Mouse (Mus musculus): Measurements from ENCODE around the gene Glt1d1. TPM values are rescaled to one million over a fixed set of nuclear protein-coding genes. Genes with fewer than 3 reads are reported as not detected.

Gene Glt1d1
- polyA plus RNA-seq (2016; fragmentation: Nextera tagmentation; extraction: Ambion mirVana), result not detected in 2 replicates

GRCm38 (mm10) chr5:127632167-127633145 lies at the start of gene Glt1d1, which contains the start of gene Slc15a4:
Gene Glt1d1, plus strand, starts transcription at chr5:127632262.
Gene Slc15a4, minus strand, starts transcription at chr5:127632897.
- H3K27me3 ChIP-seq (replicated peaks), result peaks cover 38% of the 10 kb centered on the region

GRCm38 (mm10) chr5:127583658-127584057 lies 48.4 kb upstream of the Glt1d1 start:
- Histone ChIP-seq H3K4me3 (no peak overlapping the region), H3K27ac (ENCODE audit: poor library complexity, severe bottlenecking) (no peak overlapping the region), H3K27me3 (replicated peaks) (0 out of 2 replicates have a peak, but pooled peaks cover 3% of the 10 kb centered on the region), H3K36me3 (no peaks in the 10 kb centered on the region), H3K4me1 (replicated peaks) (no peaks in the 10 kb centered on the region), H3K4me2 (no peak overlapping the region), H3K9me3 (replicated peaks) (peaks cover 7% of the 10 kb centered on the region; the same call in 1 of the 2 replicates), H3K9ac (no peak overlapping the region)
- WGBS, result 77% methylated on average over 8 of the region's 8 CpGs
- no peak for ATAC-seq (ENCODE audit: insufficient number of reproducible peaks, low FRiP score)

More at GRCm38 (mm10) chr5:127632167-127633145, at the start of gene Glt1d1, which contains the start of gene Slc15a4:
- WGBS, result under 1% methylated on average over 61 of the region's 62 CpGs
- peak within 1 kb of the TSS; percentile 47; the same call in 1 of the 2 replicates for H3K9ac ChIP-seq
- peaks cover 9% of the 10 kb centered on the region for H3K4me1 ChIP-seq (replicated peaks)
- no peak within 1 kb of the TSS for H3K27ac ChIP-seq (ENCODE audit: poor library complexity, severe bottlenecking)
- no peaks in the 10 kb centered on the region for H3K36me3 ChIP-seq
- ATAC-seq (ENCODE audit: insufficient number of reproducible peaks, low FRiP score), result 0 out of 2 replicates have a peak, but pooled peaks have one; percentile 33
- peak within 1 kb of the TSS; percentile 76 for H3K4me2 ChIP-seq
- no peaks in the 10 kb centered on the region for H3K9me3 ChIP-seq (replicated peaks)
- peak within 1 kb of the TSS; percentile 47 for H3K4me3 ChIP-seq

- Histone ChIP-seq H3K27me3 (replicated peaks) (no peaks in the 10 kb centered on the region), H3K4me2 (no peak overlapping the region), H3K9ac (no peak overlapping the region), H3K9me3 (replicated peaks) (peaks cover 7% of the 10 kb centered on the region; the same call in 1 of the 2 replicates), H3K4me3 (no peak overlapping the region), H3K4me1 (replicated peaks) (no peaks in the 10 kb centered on the region), H3K36me3 (peaks cover 11% of the 10 kb centered on the region), H3K27ac (ENCODE audit: poor library complexity, severe bottlenecking) (no peak overlapping the region)
- 62% methylated on average over 6 of the region's 6 CpGs for WGBS
- no peak for ATAC-seq (ENCODE audit: insufficient number of reproducible peaks, low FRiP score)
Measured at GRCm38 (mm10) chr5:127587854-127588253, 44.2 kb upstream of the Glt1d1 start.

GRCm38 (mm10) chr5:127592406-127592805 lies 39.7 kb upstream of the Glt1d1 start:
- no peak overlapping the region for H3K4me3 ChIP-seq
- WGBS, result 66% methylated on average over 5 of the region's 5 CpGs
- H3K4me1 ChIP-seq (replicated peaks), result no peaks in the 10 kb centered on the region
- H3K27me3 ChIP-seq (replicated peaks), result no peaks in the 10 kb centered on the region
- H3K9ac ChIP-seq, result no peak overlapping the region
- H3K27ac ChIP-seq (ENCODE audit: poor library complexity, severe bottlenecking), result no peak overlapping the region
- H3K36me3 ChIP-seq, result peaks cover 57% of the 10 kb centered on the region
- ATAC-seq (ENCODE audit: insufficient number of reproducible peaks, low FRiP score), result no peak
- H3K9me3 ChIP-seq (replicated peaks), result no peaks in the 10 kb centered on the region
- no peak overlapping the region for H3K4me2 ChIP-seq

GRCm38 (mm10) chr5:127592854-127593253 lies 39.2 kb upstream of the Glt1d1 start:
- peaks cover 61% of the 10 kb centered on the region for H3K36me3 ChIP-seq
- 79% methylated on average over 6 of the region's 6 CpGs for WGBS
- ATAC-seq (ENCODE audit: insufficient number of reproducible peaks, low FRiP score), result no peak

GRCm38 (mm10) chr5:127595676-127596075 lies 36.4 kb upstream of the Glt1d1 start:
- no peaks in the 10 kb centered on the region for H3K9me3 ChIP-seq (replicated peaks)
- WGBS, result 89% methylated on average over 3 of the region's 3 CpGs
- ATAC-seq (ENCODE audit: insufficient number of reproducible peaks, low FRiP score), result no peak
- peaks cover 83% of the 10 kb centered on the region for H3K36me3 ChIP-seq
- H3K27me3 ChIP-seq (replicated peaks), result no peaks in the 10 kb centered on the region
- H3K4me1 ChIP-seq (replicated peaks), result no peaks in the 10 kb centered on the region
- no peak overlapping the region for H3K4me2 ChIP-seq
- no peak overlapping the region for H3K4me3 ChIP-seq
- H3K9ac ChIP-seq, result no peak overlapping the region
- no peak overlapping the region for H3K27ac ChIP-seq (ENCODE audit: poor library complexity, severe bottlenecking)

More at GRCm38 (mm10) chr5:127592854-127593253, 39.2 kb upstream of the Glt1d1 start:
- Histone ChIP-seq H3K27ac (ENCODE audit: poor library complexity, severe bottlenecking) (no peak overlapping the region), H3K4me3 (no peak overlapping the region), H3K4me2 (no peak overlapping the region), H3K27me3 (replicated peaks) (no peaks in the 10 kb centered on the region), H3K9ac (no peak overlapping the region), H3K4me1 (replicated peaks) (no peaks in the 10 kb centered on the region), H3K9me3 (replicated peaks) (no peaks in the 10 kb centered on the region)

GRCm38 (mm10) chr5:127596862-127597261 lies 35.2 kb upstream of the Glt1d1 start:
- Histone ChIP-seq H3K4me3 (no peak overlapping the region), H3K36me3 (peaks cover 94% of the 10 kb centered on the region), H3K9ac (no peak overlapping the region), H3K27me3 (replicated peaks) (no peaks in the 10 kb centered on the region), H3K27ac (ENCODE audit: poor library complexity, severe bottlenecking) (no peak overlapping the region), H3K4me2 (no peak overlapping the region), H3K9me3 (replicated peaks) (no peaks in the 10 kb centered on the region), H3K4me1 (replicated peaks) (no peaks in the 10 kb centered on the region)
- 83% methylated on average over 7 of the region's 7 CpGs for WGBS
- no peak for ATAC-seq (ENCODE audit: insufficient number of reproducible peaks, low FRiP score)

- H3K4me2 ChIP-seq, result no peak overlapping the region
- WGBS, result 89% methylated on average over 5 of the region's 5 CpGs
- no peaks in the 10 kb centered on the region for H3K4me1 ChIP-seq (replicated peaks)
- no peak overlapping the region for H3K9ac ChIP-seq
- peaks cover 81% of the 10 kb centered on the region for H3K36me3 ChIP-seq
- no peaks in the 10 kb centered on the region for H3K27me3 ChIP-seq (replicated peaks)
- no peak overlapping the region for H3K4me3 ChIP-seq
- no peak for ATAC-seq (ENCODE audit: insufficient number of reproducible peaks, low FRiP score)
- no peak overlapping the region for H3K27ac ChIP-seq (ENCODE audit: poor library complexity, severe bottlenecking)
- H3K9me3 ChIP-seq (replicated peaks), result no peaks in the 10 kb centered on the region
Measured at GRCm38 (mm10) chr5:127602996-127603395, 29.1 kb upstream of the Glt1d1 start.

GRCm38 (mm10) chr5:127607507-127607906 lies 24.6 kb upstream of the Glt1d1 start:
- 76% methylated on average over 2 of the region's 2 CpGs for WGBS
- ATAC-seq (ENCODE audit: insufficient number of reproducible peaks, low FRiP score), result no peak
- peaks cover 39% of the 10 kb centered on the region for H3K4me1 ChIP-seq (replicated peaks)
- no peaks in the 10 kb centered on the region for H3K9me3 ChIP-seq (replicated peaks)
- no peaks in the 10 kb centered on the region for H3K27me3 ChIP-seq (replicated peaks)
- no peak overlapping the region for H3K4me3 ChIP-seq
- H3K4me2 ChIP-seq, result no peak overlapping the region
- H3K27ac ChIP-seq (ENCODE audit: poor library complexity, severe bottlenecking), result no peak overlapping the region
- no peak overlapping the region for H3K9ac ChIP-seq
- H3K36me3 ChIP-seq, result peaks cover 45% of the 10 kb centered on the region

- Histone ChIP-seq H3K36me3 (peaks cover 30% of the 10 kb centered on the region), H3K4me2 (peak overlapping the region; percentile 29; the same call in 1 of the 2 replicates), H3K27me3 (replicated peaks) (no peaks in the 10 kb centered on the region), H3K9ac (no peak overlapping the region), H3K4me3 (no peak overlapping the region), H3K4me1 (replicated peaks) (peaks cover 49% of the 10 kb centered on the region), H3K9me3 (replicated peaks) (no peaks in the 10 kb centered on the region), H3K27ac (ENCODE audit: poor library complexity, severe bottlenecking) (no peak overlapping the region; the same call in 1 of the 2 replicates)
- 0 out of 2 replicates have a peak, but pooled peaks have one; percentile 25 for ATAC-seq (ENCODE audit: insufficient number of reproducible peaks, low FRiP score)
- whole genome bisulfite sequencing, result 55% methylated on average over 7 of the region's 7 CpGs
Measured at GRCm38 (mm10) chr5:127609191-127609714, 22.8 kb upstream of the Glt1d1 start.

Data from heart, embryonic 12.5 days (tissue).